ENCODE assay signal across 11 mouse cellular contexts in the genomic region with DNA sequence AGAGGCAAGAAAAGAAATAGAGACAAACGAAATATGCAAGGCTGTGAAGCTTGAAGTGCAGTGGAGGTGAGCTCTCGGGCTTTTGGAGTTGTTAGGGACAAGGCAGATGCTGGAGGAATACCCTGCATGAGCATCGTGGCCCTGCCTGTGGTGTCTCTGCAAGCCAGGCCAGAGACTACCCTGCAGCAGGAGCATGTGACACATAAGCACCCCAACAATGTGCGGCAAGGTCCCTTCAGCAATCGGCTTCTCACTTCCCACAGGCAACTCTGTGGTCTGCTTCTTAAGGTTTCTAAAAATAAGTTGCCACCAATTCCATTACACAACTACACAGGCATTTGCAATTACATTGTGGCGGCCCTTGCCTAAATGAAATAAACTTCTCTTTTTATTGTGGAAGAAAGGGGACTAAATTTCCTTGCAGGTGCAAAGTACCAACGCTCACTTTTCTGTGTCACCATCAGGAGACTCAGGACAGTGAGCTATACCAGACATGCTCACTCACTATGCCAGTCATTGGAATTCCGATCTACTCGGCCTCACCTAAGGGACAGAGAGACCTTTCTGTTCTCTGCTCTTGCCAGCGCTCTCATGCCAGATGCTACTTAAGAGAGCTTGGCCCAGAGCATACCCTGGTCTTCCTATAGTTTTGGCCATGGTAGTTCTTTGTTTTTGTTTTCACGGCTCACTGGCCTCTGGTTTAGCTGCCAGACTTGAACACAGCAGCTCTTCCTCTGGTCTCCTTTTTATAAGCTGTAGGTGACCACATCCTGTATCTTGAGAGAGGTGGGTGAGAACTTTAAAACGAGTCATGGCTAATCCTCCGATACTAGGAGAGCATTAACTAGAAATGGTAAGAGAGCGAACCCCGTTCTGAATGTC. TPM values are rescaled to one million over a fixed set of nuclear protein-coding genes. Genes with fewer than 3 reads are reported as not detected.
DNase-seq lines count a peak whose midpoint lies in the region; ATAC-seq and TF ChIP-seq lines count a peak whose summit lies in the region.
"Had no signal": no experiment of that assay in that cellular context is flagged by ENCODE, and none has a peak within 500 bp of the region (broad histone marks: within the 10 kb centered on the region; RNA-seq: fewer than 3 reads in every experiment).

No protein-coding gene starts in this region.

- H3K9me3 ChIP-seq in kidney, embryonic 15.5 days (replicated peaks) = no peaks in the 10 kb centered on the region
- H3K9me3 ChIP-seq: embryonic facial prominence, embryonic 13.5 days; midbrain, embryonic 10.5 days had no signal

- H3K27ac ChIP-seq in kidney, adult 2 months (ENCODE audit: insufficient read depth, low read depth, low read length) = no peak overlapping the region; the same call in 1 of the 2 replicates
- H3K27ac ChIP-seq in bone marrow, adult 2 months (ENCODE audit: control insufficient read depth, insufficient read depth, low read depth, low read length, poor library complexity) = peak overlapping the region; percentile 90
- H3K27ac ChIP-seq in kidney, embryonic 15.5 days = no peak overlapping the region
- H3K27ac ChIP-seq: embryonic facial prominence, embryonic 13.5 days; midbrain, embryonic 10.5 days had no signal

- TF ChIP-seq POLR2A in kidney, adult 2 months (IDR thresholded peaks at IDR 0.05; ENCODE audit: low read depth, low read length) = no peak
- TF ChIP-seq POLR2A in bone marrow, adult 2 months (IDR thresholded peaks at IDR 0.05; ENCODE audit: borderline replicate concordance, control insufficient read depth, low read depth, low read length) = no peak

- no peak for TF ChIP-seq CTCF in kidney, adult 2 months (conservative IDR thresholded peaks at IDR 0.05; ENCODE audit: insufficient read depth, insufficient read length, low read depth, low read length)
- no peak for TF ChIP-seq CTCF in bone marrow, adult 2 months (IDR thresholded peaks at IDR 0.05; ENCODE audit: control insufficient read depth, insufficient read depth, low read length)

- no peak for ATAC-seq in kidney, embryonic 15.5 days (replicated peaks; ENCODE audit: low FRiP score)

- H3K4me1 ChIP-seq in kidney, adult 2 months (ENCODE audit: control insufficient read depth, insufficient read depth, low read length) = 0 out of 2 replicates have a peak, but pooled peaks cover 3% of the 10 kb centered on the region
- H3K4me1 ChIP-seq in bone marrow, adult 2 months (ENCODE audit: control insufficient read depth, insufficient read depth, low read length) = peaks cover 8% of the 10 kb centered on the region
- no peaks in the 10 kb centered on the region for H3K4me1 ChIP-seq in kidney, embryonic 15.5 days
- H3K4me1 ChIP-seq: embryonic facial prominence, embryonic 13.5 days; midbrain, embryonic 10.5 days had no signal

- H3K36me3 ChIP-seq in kidney, adult 2 months (ENCODE audit: control insufficient read depth, insufficient read depth, low read length) = no peaks in the 10 kb centered on the region
- H3K36me3 ChIP-seq in kidney, embryonic 15.5 days = no peaks in the 10 kb centered on the region
- H3K36me3 ChIP-seq: embryonic facial prominence, embryonic 13.5 days; midbrain, embryonic 10.5 days had no signal

- no peak overlapping the region for H3K9ac ChIP-seq in kidney, embryonic 15.5 days
- H3K9ac ChIP-seq: embryonic facial prominence, embryonic 13.5 days had no signal

- intact Hi-C loops in heart, postnatal 10 days (cut with DNase I) = no loop called here
- intact Hi-C loops in gastrocnemius, postnatal 36 days (cut with DNase I) = no loop called here

- H3K4me3 ChIP-seq in kidney, adult 2 months (ENCODE audit: insufficient read depth, low read depth, low read length) = no peak overlapping the region
- H3K4me3 ChIP-seq in bone marrow, adult 2 months (replicated peaks; ENCODE audit: control insufficient read depth, low read depth, low read length) = no peak overlapping the region
- H3K4me3 ChIP-seq in kidney, embryonic 15.5 days (replicated peaks) = no peak overlapping the region
- H3K4me3 ChIP-seq: embryonic facial prominence, embryonic 13.5 days; midbrain, embryonic 10.5 days had no signal

- H3K4me2 ChIP-seq in kidney, embryonic 15.5 days = no peak overlapping the region
- H3K4me2 ChIP-seq: embryonic facial prominence, embryonic 13.5 days had no signal

- no peaks in the 10 kb centered on the region for H3K27me3 ChIP-seq in kidney, adult 2 months (replicated peaks; ENCODE audit: control insufficient read depth, insufficient read depth, low read length)
- no peaks in the 10 kb centered on the region for H3K27me3 ChIP-seq in kidney, embryonic 15.5 days
- H3K27me3 ChIP-seq: CH12.LX; embryonic facial prominence, embryonic 13.5 days had no signal

- peak; percentile 4 for DNase-seq in kidney, adult 2 months
- DNase-seq in kidney, postnatal 25 days = no peak
- DNase-seq in heart, postnatal 10 days = peak; percentile 41 to 44
- peak; percentile 37 for DNase-seq in naive thymus-derived CD4-positive, alpha-beta T cell, adult 2 months (ENCODE audit: low read depth)
- DNase-seq in gastrocnemius, adult 18-20 months (ENCODE audit: low spot score) = no peak
- DNase-seq in gastrocnemius, postnatal 36 days = no peak

- 69% methylated on average over 15 of the region's 15 CpGs for WGBS in kidney, adult 2 months
- 7% methylated on average over 15 of the region's 15 CpGs for WGBS in bone marrow, adult 2 months
- WGBS in kidney, embryonic 15.5 days = 78% methylated on average over 15 of the region's 15 CpGs

RNA-seq across cellular contexts. Expression of a gene that starts 28.7 kb away (rescaled TPM):
- 3.7 and 4.0 TPM in 2 replicates for polyA plus RNA-seq in kidney, adult 2 months (2012; rRNA removed)
- 10.4 and 16.2 TPM in 2 replicates for polyA plus RNA-seq in bone marrow, adult 2 months (2011; ENCODE audit: insufficient read depth, insufficient read length, low replicate concordance, missing spikeins)
- total RNA-seq in heart, postnatal 10 days (2021) = 10 to 100 TPM; 25.3 to 27.0 TPM
- under 1 TPM; 0.34 to 0.50 TPM for total RNA-seq in gastrocnemius, adult 18-20 months (2021)
- under 1 TPM; 0.44 to 0.46 TPM for total RNA-seq in gastrocnemius, postnatal 36 days (2021)
- polyA plus RNA-seq in kidney, embryonic 15.5 days (2015; fragmentation: Nextera tagmentation; extraction: Ambion mirVana) = 2.6 and 2.9 TPM in 2 replicates

RNA-seq across cellular contexts. Expression of a gene that starts 49.8 kb away (rescaled TPM):
- polyA plus RNA-seq in kidney, adult 2 months (2012; rRNA removed) = 31.3 and 36.3 TPM in 2 replicates
- 10.2 and 10.4 TPM in 2 replicates for polyA plus RNA-seq in bone marrow, adult 2 months (2011; ENCODE audit: insufficient read depth, insufficient read length, low replicate concordance, missing spikeins)
- total RNA-seq in heart, postnatal 10 days (2021) = 10 to 100 TPM; 27.3 to 28.3 TPM
- total RNA-seq in gastrocnemius, adult 18-20 months (2021) = 10 to 100 TPM; 23.4 to 25.1 TPM
- total RNA-seq in gastrocnemius, postnatal 36 days (2021) = 10 to 100 TPM; 17.5 to 19.4 TPM
- 48.0 and 49.7 TPM in 2 replicates for polyA plus RNA-seq in kidney, embryonic 15.5 days (2015; fragmentation: Nextera tagmentation; extraction: Ambion mirVana)

Comparison
In these comparisons a context has a peak if more than half of its experiments do, and no peak if none do; other contexts are left out.
1. DNase-seq: peak in kidney, adult 2 months (single experiment), heart, postnatal 10 days (2 of 2) and naive thymus-derived CD4-positive, alpha-beta T cell, adult 2 months (single experiment); none in kidney, postnatal 25 days (0 of 2), gastrocnemius, adult 18-20 months (single experiment) and gastrocnemius, postnatal 36 days (0 of 2).
2. RNA of a gene that starts 28.7 kb away (total RNA-seq): 25.3 to 27.0 TPM in heart, postnatal 10 days; 0.34 to 0.50 TPM in gastrocnemius, adult 18-20 months and 0.44 to 0.46 TPM in gastrocnemius, postnatal 36 days; every median in the first group is over 10 times any median in the second.